In the genomic region with DNA sequence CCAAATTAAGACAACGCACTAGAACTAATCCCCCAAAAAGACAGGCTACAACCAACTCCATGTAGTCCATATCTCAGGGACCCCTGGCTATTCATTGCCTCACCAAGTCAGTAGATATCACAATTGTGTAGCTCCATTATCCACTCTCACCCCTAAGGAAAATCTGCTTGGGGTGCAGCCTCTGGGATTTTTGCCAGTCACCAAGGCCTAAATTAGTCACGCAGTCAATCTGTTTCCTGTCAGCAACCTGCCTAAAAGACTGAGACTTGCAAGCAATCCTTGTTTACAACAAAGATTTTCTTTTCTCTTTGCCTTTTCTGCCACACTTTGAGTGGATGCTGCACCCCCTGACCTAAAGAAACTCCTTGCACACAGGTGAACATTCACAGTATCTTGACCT, we compare ENCODE assay signal across 18 mouse cellular contexts.
A peak's percentile ranks its signal among the peaks of the same experiment; 100 is the strongest.
DNase-seq lines count a peak whose midpoint lies in the region; ATAC-seq and TF ChIP-seq lines count a peak whose summit lies in the region.
"Had no signal": no experiment of that assay in that cellular context is flagged by ENCODE, and none has a peak within 500 bp of the region (broad histone marks: within the 10 kb centered on the region; RNA-seq: fewer than 3 reads in every experiment).

No protein-coding gene starts in this region.

- no peaks in the 10 kb centered on the region for H3K27me3 ChIP-seq in hindbrain, postnatal 0 days (ENCODE audit: insufficient read depth, low read length)
- no peaks in the 10 kb centered on the region for H3K27me3 ChIP-seq in hindbrain, embryonic 14.5 days (ENCODE audit: control insufficient read depth, insufficient read depth, low read length)
- H3K27me3 ChIP-seq: hindbrain, embryonic 13.5 days; midbrain, embryonic 12.5 days had no signal

- no peak overlapping the region for H3K4me3 ChIP-seq in hindbrain, postnatal 0 days (ENCODE audit: low read length)
- H3K4me3 ChIP-seq in hindbrain, embryonic 14.5 days (replicated peaks; ENCODE audit: low read length), result no peak overlapping the region
- H3K4me3 ChIP-seq: embryonic facial prominence, embryonic 10.5 days; heart, adult 2 months; hindbrain, embryonic 13.5 days; midbrain, embryonic 12.5 days had no signal

- peak; percentile 7 for DNase-seq in hindbrain, postnatal 0 days (ENCODE audit: low spot score)
- DNase-seq in hindbrain, embryonic 14.5 days (ENCODE audit: low spot score), result no peak
- peak; percentile 33 for DNase-seq in right cerebral cortex, postnatal 25 days
- no peak for DNase-seq in right cerebral cortex, postnatal 10 days (ENCODE audit: low spot score in 2 of 2)
- peak; percentile 32 to 51 for DNase-seq in cerebellum, postnatal 14 days
- DNase-seq in heart, adult 11 months, result no peak
- DNase-seq: adrenal gland, postnatal 10 days; heart, adult 2 months; kidney, adult 11 months; kidney, postnatal 14 days; liver; lung, adult 18-20 months; lung, postnatal 4 days; thymus, adult 18-20 months had no signal

- no peak for TF ChIP-seq CTCF in hindbrain, postnatal 0 days (IDR thresholded peaks at IDR 0.05; ENCODE audit: low read depth)

- H3K36me3 ChIP-seq in hindbrain, postnatal 0 days (ENCODE audit: insufficient read depth, low read length), result no peaks in the 10 kb centered on the region
- H3K36me3 ChIP-seq in hindbrain, embryonic 14.5 days (replicated peaks; ENCODE audit: control insufficient read depth, insufficient read depth), result no peaks in the 10 kb centered on the region
- H3K36me3 ChIP-seq: embryonic facial prominence, embryonic 10.5 days; hindbrain, embryonic 13.5 days; midbrain, embryonic 12.5 days had no signal

- H3K9me3 ChIP-seq in hindbrain, postnatal 0 days (ENCODE audit: low read length), result no peaks in the 10 kb centered on the region
- H3K9me3 ChIP-seq in hindbrain, embryonic 14.5 days (ENCODE audit: control insufficient read depth, low read length), result no peaks in the 10 kb centered on the region
- H3K9me3 ChIP-seq: embryonic facial prominence, embryonic 10.5 days; hindbrain, embryonic 13.5 days; midbrain, embryonic 12.5 days had no signal

- no peak overlapping the region for H3K4me2 ChIP-seq in hindbrain, postnatal 0 days (ENCODE audit: low read depth, low read length)
- H3K4me2 ChIP-seq in hindbrain, embryonic 14.5 days (replicated peaks), result no peak overlapping the region
- H3K4me2 ChIP-seq: hindbrain, embryonic 13.5 days; midbrain, embryonic 12.5 days had no signal

- 48% methylated on average over 2 of the region's 2 CpGs for WGBS in hindbrain, postnatal 0 days
- WGBS in hindbrain, embryonic 14.5 days, result 74% methylated on average over 2 of the region's 2 CpGs

- H3K27ac ChIP-seq in hindbrain, postnatal 0 days, result no peak overlapping the region
- H3K27ac ChIP-seq in hindbrain, embryonic 14.5 days, result no peak overlapping the region
- H3K27ac ChIP-seq: embryonic facial prominence, embryonic 10.5 days; heart, adult 2 months; hindbrain, embryonic 13.5 days; midbrain, embryonic 12.5 days had no signal

- no peak overlapping the region for H3K9ac ChIP-seq in hindbrain, postnatal 0 days (replicated peaks; ENCODE audit: low read length)
- no peak overlapping the region for H3K9ac ChIP-seq in hindbrain, embryonic 14.5 days
- H3K9ac ChIP-seq: hindbrain, embryonic 13.5 days; midbrain, embryonic 12.5 days had no signal

- no peak for ATAC-seq in hindbrain, postnatal 0 days
- no peak for ATAC-seq in hindbrain, embryonic 14.5 days (ENCODE audit: low FRiP score)
- no peak for ATAC-seq in erythroblast, adult 5-6 weeks (replicated peaks; ENCODE audit: low FRiP score, poor library complexity, severe bottlenecking)

- H3K4me1 ChIP-seq in hindbrain, postnatal 0 days (ENCODE audit: insufficient read depth, low read length), result no peaks in the 10 kb centered on the region; the same call in 1 of the 2 replicates
- H3K4me1 ChIP-seq in hindbrain, embryonic 14.5 days (replicated peaks; ENCODE audit: control insufficient read depth, insufficient read depth, low read length), result no peaks in the 10 kb centered on the region; the same call in 1 of the 2 replicates
- H3K4me1 ChIP-seq: embryonic facial prominence, embryonic 10.5 days; midbrain, embryonic 12.5 days had no signal

Comparison
In these comparisons a context has a peak if more than half of its experiments do, and no peak if none do; other contexts are left out.
1. DNase-seq: peak in hindbrain, postnatal 0 days (single experiment), right cerebral cortex, postnatal 25 days (single experiment) and cerebellum, postnatal 14 days (2 of 2); none in hindbrain, embryonic 14.5 days (single experiment), right cerebral cortex, postnatal 10 days (0 of 2) and heart, adult 11 months (single experiment).